Mouse (Mus musculus): ENCODE measurements at regions not wholly inside any gene's neighbourhood (a gene's known extent, or its start where the extent isn't known, plus 50 kb on each side); places are given as distances from the start of the nearest gene placed in this dataset.

DNA sequence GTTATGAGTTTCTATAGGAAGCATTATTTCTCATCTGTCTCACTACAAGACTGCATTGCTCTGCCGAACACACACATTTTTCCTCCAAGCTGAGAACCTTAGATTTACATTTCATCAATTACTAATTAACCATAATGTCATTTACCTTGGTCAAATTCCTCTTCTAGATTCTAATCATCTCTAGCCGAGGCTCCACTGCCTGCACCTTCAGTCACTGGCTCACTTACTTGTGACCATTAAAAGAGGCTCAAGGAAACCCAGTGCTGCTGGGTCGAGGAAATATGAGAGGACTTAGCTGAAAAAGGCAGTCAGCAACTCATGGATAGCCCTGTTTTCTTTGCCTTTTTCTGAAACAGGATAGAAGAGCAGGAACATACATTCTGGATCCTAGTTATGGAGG, 103.4 kb upstream of the Cited2 start:
- no peak overlapping the region for H3K27ac ChIP-seq (replicated peaks)
- no peaks in the 10 kb centered on the region for H3K4me1 ChIP-seq
- ATAC-seq (ENCODE audit: extremely low read depth, insufficient number of reproducible peaks, low FRiP score, low TSS enrichment): no peak
- 64% methylated on average over 3 of the region's 3 CpGs for WGBS
- H3K9me3 ChIP-seq: no peaks in the 10 kb centered on the region
- H3K4me3 ChIP-seq: no peak overlapping the region
- no peaks in the 10 kb centered on the region for H3K36me3 ChIP-seq
- no peaks in the 10 kb centered on the region for H3K27me3 ChIP-seq (replicated peaks)
- H3K4me2 ChIP-seq: no peak overlapping the region
- H3K9ac ChIP-seq: no peak overlapping the region

DNA sequence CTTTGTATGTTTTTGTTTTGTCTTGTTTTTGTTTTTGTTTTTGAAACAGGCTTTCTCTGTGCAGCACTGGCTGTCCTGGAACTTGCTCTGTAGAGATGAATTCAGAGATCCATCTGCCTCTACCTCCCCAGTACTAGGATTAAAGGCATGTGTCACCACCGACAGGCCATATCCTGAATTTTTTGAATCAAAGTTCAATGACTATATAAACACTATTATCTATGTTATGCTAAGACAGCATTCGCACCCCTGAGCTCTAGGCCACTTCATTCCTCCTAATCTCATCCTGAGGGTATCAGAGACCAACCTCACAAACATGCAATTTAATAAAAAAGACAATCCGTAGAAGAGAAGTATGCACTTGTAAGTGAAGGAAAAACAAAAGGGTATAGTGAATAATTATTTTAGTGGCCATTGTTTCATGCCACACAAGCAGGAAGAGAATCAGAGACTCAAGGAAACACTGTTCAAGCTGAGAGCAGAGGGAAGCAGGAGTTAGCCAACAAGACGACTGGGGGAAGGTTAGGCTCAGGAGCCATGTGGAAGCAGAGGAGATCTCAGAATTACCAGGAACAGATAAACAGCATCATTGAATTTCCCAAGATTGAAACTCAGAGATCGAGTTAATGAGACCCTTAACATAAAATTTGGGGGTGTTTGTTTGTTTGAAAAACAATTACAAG, 101.2 kb upstream of the Cited2 start:
- Histone ChIP-seq H3K4me3 (no peak overlapping the region), H3K27me3 (replicated peaks) (no peaks in the 10 kb centered on the region), H3K9ac (no peak overlapping the region), H3K27ac (replicated peaks) (no peak overlapping the region), H3K4me1 (no peaks in the 10 kb centered on the region), H3K4me2 (no peak overlapping the region), H3K9me3 (no peaks in the 10 kb centered on the region), H3K36me3 (no peaks in the 10 kb centered on the region)
- 47% methylated on average over 5 of the region's 5 CpGs for WGBS
- no peak for ATAC-seq (ENCODE audit: extremely low read depth, insufficient number of reproducible peaks, low FRiP score, low TSS enrichment)

DNA sequence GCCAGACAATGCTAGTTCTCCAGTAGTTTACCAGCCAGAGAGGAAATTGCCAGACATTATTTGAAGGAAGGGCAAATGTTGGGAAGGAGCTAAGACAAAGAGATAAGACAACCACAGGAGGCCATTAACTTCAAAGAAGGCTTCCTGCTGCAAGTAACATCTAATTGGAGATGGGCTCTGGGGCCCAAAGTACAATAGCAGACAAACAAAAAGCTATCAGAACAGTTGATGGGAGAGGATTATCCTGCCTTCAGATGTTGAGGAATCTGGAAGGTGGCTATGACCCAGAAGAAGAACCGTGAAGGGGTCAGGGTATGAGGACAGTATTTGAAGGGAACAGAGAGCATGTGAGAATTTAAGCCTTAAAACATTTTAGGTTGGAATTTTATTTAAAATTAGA, 100.2 kb upstream of the Cited2 start:
- Histone ChIP-seq H3K27me3 (replicated peaks) (no peaks in the 10 kb centered on the region), H3K27ac (replicated peaks) (no peak overlapping the region), H3K4me3 (no peak overlapping the region), H3K9me3 (no peaks in the 10 kb centered on the region), H3K4me1 (no peaks in the 10 kb centered on the region), H3K4me2 (no peak overlapping the region), H3K9ac (no peak overlapping the region), H3K36me3 (no peaks in the 10 kb centered on the region)
- ATAC-seq (ENCODE audit: extremely low read depth, insufficient number of reproducible peaks, low FRiP score, low TSS enrichment): no peak
- WGBS: 48% methylated on average over 1 of the region's 1 CpGs

DNA sequence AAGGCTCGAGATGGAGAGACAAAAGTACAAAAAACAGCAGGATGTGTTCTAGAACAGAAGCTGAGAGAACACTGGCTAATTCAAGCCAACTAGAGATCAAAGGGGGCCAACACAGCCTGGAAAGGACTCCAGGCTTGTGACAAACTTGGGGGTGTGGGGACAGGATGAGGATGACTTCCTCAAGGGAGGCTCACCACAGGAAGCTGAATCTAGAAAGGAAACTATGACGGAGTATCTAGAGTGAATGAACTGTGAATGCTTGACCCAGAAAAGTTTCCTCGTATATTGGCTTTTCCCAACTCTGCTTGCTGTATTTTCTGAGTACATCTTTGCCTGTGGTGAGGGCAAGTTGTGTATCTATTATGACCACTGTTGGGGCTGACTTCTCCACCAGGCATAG, 93.3 kb upstream of the Cited2 start:
- Histone ChIP-seq H3K9me3 (no peaks in the 10 kb centered on the region), H3K4me1 (peaks cover 6% of the 10 kb centered on the region; the same call in 1 of the 2 replicates), H3K27me3 (replicated peaks) (no peaks in the 10 kb centered on the region), H3K4me2 (no peak overlapping the region), H3K36me3 (no peaks in the 10 kb centered on the region), H3K9ac (no peak overlapping the region), H3K27ac (replicated peaks) (no peak overlapping the region), H3K4me3 (no peak overlapping the region)
- ATAC-seq (ENCODE audit: extremely low read depth, insufficient number of reproducible peaks, low FRiP score, low TSS enrichment): no peak
- WGBS: 71% methylated on average over 3 of the region's 3 CpGs

DNA sequence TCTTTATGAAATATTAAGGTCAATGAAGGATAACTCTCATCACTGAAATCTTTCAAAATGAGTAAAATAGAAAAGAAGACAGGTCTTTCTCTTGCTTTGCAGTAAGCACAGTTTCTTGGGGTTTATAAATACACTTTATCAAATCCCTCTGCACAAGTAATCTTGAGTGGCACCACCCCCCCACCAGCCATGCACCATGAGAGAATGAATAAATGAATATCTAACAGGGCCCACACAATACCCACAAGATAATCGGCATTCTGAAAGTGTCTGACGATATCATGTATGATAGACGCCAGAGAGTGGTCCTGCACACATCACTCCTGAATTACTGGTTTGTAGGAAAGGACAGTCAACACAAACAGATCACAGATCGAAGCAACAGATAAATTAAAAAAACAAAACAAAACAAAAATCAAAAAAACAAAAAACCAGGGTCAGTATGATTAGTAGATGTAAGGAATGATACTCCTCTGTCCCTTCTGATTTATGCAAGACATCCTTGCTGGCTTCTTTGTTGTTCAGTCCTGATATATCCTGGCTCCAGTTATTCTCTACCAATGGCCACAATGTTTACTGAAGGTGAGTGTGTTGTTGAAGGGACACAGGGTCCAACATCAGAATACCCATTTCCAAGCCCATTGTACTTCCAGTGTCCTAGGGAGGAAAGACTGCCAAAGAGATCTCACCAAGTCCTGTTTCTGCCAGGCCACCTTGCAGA, 92.0 kb upstream of the Cited2 start:
- no peak overlapping the region for H3K27ac ChIP-seq (replicated peaks)
- H3K27me3 ChIP-seq (replicated peaks): no peaks in the 10 kb centered on the region
- no peaks in the 10 kb centered on the region for H3K36me3 ChIP-seq
- no peak overlapping the region for H3K4me3 ChIP-seq
- peaks cover 6% of the 10 kb centered on the region; the same call in 1 of the 2 replicates for H3K4me1 ChIP-seq
- no peak overlapping the region for H3K9ac ChIP-seq
- no peak for ATAC-seq (ENCODE audit: extremely low read depth, insufficient number of reproducible peaks, low FRiP score, low TSS enrichment)
- WGBS: 80% methylated on average over 4 of the region's 4 CpGs
- H3K4me2 ChIP-seq: no peak overlapping the region
- H3K9me3 ChIP-seq: no peaks in the 10 kb centered on the region

DNA sequence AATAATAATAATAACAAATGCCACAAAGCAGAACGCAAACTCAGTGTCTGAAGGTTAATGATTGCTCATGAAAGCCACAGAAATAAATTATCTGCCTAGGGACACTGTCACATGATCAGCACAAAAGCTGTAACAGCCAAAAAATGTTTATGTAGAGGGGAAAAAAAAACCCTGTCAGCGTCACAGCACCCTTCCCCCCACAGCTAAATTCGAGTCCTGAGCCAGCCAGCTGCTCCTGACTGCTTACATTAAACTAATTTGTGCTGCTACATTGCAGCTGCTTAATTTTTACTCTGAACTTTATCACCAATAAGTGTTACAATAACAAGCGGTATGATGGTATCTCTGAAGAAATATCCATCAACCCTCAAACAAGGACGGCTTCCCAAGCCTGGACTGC, 91.2 kb upstream of the Cited2 start:
- Histone ChIP-seq H3K27me3 (replicated peaks) (no peaks in the 10 kb centered on the region), H3K4me3 (no peak overlapping the region), H3K27ac (replicated peaks) (no peak overlapping the region), H3K9ac (no peak overlapping the region), H3K4me2 (peak overlapping the region; percentile 32; the same call in 1 of the 2 replicates), H3K9me3 (no peaks in the 10 kb centered on the region), H3K36me3 (no peaks in the 10 kb centered on the region), H3K4me1 (peaks cover 6% of the 10 kb centered on the region; the same call in 1 of the 2 replicates)
- no peak for ATAC-seq (ENCODE audit: extremely low read depth, insufficient number of reproducible peaks, low FRiP score, low TSS enrichment)
- 40% methylated on average over 5 of the region's 5 CpGs for WGBS

DNA sequence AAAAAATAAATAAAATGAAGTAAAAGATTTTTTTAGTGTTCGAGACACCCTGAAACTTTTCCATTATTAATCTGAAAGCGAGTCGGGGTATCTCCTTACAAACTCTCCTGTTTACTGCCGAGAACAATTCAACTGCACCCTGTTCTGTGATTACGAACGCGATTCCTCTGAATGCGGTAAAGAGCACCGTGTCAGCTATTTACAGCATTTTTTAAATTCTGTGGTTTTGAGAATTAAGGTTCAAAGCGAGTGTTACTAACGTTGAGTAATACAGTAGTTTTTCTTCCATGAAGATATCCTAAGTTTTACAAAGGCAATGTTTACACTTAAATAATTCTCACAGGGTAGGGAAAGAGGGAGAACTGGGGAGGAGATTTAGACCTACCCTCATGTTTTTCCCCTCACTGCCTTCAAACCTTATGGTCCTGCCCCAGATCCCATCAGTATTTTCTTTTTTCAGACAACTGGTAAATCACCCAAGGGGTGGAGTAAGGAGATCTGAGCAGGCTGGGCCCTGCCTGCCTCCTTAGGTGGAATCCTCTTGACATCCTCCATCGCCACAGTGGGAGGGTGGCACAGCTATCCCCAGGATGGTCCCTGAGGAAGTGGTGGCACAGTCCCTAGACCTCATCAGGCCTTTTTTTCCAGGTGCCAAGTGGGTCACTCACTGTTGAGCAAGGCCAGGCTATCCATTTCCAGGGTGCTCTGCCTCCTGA, 89.9 kb upstream of the Cited2 start:
- Histone ChIP-seq H3K27ac (replicated peaks) (no peak overlapping the region), H3K27me3 (replicated peaks) (no peaks in the 10 kb centered on the region), H3K9ac (no peak overlapping the region), H3K4me1 (peaks cover 6% of the 10 kb centered on the region; the same call in 1 of the 2 replicates), H3K4me2 (no peak overlapping the region), H3K36me3 (no peaks in the 10 kb centered on the region), H3K9me3 (no peaks in the 10 kb centered on the region), H3K4me3 (no peak overlapping the region)
- WGBS: 77% methylated on average over 12 of the region's 12 CpGs
- no peak for ATAC-seq (ENCODE audit: extremely low read depth, insufficient number of reproducible peaks, low FRiP score, low TSS enrichment)

DNA sequence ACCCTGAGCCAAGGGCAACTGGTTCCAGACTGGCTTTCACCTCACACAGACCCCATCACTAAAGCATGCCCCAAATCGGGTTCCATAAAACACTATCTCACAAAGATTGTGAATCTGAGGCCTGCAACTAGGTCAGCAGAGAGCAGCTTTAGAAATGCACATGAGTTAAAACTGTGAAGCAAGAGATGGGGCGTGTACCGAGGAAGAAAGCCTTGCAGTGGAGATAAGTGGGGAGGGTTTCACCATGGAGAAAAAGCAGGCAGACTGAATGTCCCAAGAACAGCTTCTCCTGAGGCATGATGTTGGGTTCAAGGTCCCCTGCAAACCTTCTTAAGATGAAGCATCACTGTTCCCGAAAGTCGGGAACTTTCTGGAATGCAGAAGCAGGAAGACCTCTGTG, 77.7 kb upstream of the Cited2 start:
- Histone ChIP-seq H3K4me1 (peaks cover 3% of the 10 kb centered on the region; the same call in 1 of the 2 replicates), H3K27me3 (replicated peaks) (no peaks in the 10 kb centered on the region), H3K4me2 (no peak overlapping the region), H3K27ac (replicated peaks) (no peak overlapping the region), H3K9me3 (no peaks in the 10 kb centered on the region), H3K9ac (no peak overlapping the region), H3K36me3 (no peaks in the 10 kb centered on the region), H3K4me3 (no peak overlapping the region)
- 66% methylated on average over 5 of the region's 5 CpGs for WGBS
- no peak for ATAC-seq (ENCODE audit: extremely low read depth, insufficient number of reproducible peaks, low FRiP score, low TSS enrichment)

DNA sequence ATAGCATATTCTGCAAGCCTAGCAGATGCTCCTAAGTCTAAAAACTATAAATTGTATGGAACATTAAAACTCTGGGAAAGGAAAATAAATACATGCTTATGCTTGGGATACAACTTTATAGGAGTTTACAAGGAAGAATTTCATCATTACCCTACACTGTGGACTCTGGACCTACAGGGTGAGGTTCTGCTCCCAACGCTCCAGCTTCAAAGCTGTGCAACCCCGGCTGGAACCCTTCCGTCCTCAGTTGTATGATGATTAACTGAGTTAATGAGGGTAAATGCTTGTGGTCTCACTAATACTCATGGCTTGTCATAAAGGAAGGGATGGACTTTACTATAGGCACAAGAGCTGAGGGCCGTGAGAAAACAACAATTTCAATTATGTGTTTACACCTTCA, 76.6 kb upstream of the Cited2 start:
- H3K9me3 ChIP-seq: no peaks in the 10 kb centered on the region
- no peak overlapping the region for H3K27ac ChIP-seq (replicated peaks)
- H3K27me3 ChIP-seq (replicated peaks): no peaks in the 10 kb centered on the region
- H3K4me2 ChIP-seq: no peak overlapping the region
- no peaks in the 10 kb centered on the region for H3K36me3 ChIP-seq
- no peak for ATAC-seq (ENCODE audit: extremely low read depth, insufficient number of reproducible peaks, low FRiP score, low TSS enrichment)
- peaks cover 3% of the 10 kb centered on the region; the same call in 1 of the 2 replicates for H3K4me1 ChIP-seq
- no peak overlapping the region for H3K9ac ChIP-seq
- H3K4me3 ChIP-seq: no peak overlapping the region
- 90% methylated on average over 4 of the region's 4 CpGs for WGBS

DNA sequence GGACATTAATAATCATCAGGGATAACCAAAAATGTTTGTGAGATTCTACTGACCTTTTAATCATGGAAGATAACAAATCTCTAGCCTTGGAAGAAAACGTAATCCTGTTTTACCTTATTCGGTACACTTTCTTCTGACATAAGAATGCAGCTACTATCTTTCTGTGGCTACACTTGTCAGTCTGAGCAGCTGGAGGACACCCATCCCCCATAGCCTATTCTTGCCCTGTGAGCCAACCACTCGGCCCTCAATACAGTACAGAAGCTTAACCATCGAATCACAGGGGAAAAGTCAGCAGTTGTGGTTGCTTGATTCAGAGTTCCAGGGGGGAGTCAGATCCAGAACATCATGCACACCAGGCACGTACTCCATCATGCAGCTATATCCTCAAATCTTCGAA, 74.9 kb upstream of the Cited2 start:
- H3K4me3 ChIP-seq: no peak overlapping the region
- H3K9me3 ChIP-seq: no peaks in the 10 kb centered on the region
- H3K36me3 ChIP-seq: no peaks in the 10 kb centered on the region
- no peaks in the 10 kb centered on the region for H3K27me3 ChIP-seq (replicated peaks)
- whole genome bisulfite sequencing: 36% methylated on average over 6 of the region's 6 CpGs
- no peak for ATAC-seq (ENCODE audit: extremely low read depth, insufficient number of reproducible peaks, low FRiP score, low TSS enrichment)
- no peak overlapping the region for H3K27ac ChIP-seq (replicated peaks)
- H3K9ac ChIP-seq: no peak overlapping the region
- no peak overlapping the region for H3K4me2 ChIP-seq
- H3K4me1 ChIP-seq: peaks cover 15% of the 10 kb centered on the region

DNA sequence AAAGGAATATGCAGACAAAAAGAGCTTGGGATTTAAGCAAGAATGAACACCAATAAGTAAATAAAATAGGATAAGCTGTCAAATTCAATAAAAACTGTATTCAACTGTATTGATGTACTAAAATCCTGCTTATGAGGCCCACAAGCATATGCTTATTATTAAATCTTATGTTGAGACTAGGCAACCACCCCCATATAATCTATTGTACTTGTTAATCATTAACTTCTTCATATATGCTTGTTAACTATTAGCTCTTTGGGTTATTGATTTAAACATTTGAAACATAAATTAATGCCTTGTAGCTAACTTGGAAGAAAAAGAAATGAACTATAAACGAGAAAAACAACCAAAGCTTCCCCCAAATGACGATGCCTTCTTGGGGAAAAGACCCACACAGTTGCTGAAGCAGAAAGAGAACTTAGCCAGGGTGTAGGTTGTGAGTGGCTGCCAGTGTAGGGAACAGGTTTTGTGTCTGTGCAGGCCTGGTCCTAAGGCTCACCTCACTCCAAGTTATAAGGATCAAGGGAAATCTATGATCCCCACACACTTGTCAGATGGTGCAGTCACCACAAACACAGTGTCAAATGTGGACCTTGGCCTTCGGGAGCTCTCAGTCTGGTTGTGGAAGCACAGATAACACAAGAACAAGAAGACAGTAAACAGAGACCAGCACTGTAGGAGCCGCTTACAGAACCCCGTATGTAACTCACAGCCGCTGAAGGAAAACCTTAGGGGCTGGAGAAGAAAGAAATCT, 71.8 kb upstream of the Cited2 start:
- 59% methylated on average over 6 of the region's 6 CpGs for WGBS
- ATAC-seq (ENCODE audit: extremely low read depth, insufficient number of reproducible peaks, low FRiP score, low TSS enrichment): no peak
- Histone ChIP-seq H3K27ac (replicated peaks) (no peak overlapping the region), H3K9me3 (no peaks in the 10 kb centered on the region), H3K4me1 (peaks cover 37% of the 10 kb centered on the region), H3K4me3 (no peak overlapping the region), H3K36me3 (no peaks in the 10 kb centered on the region), H3K9ac (no peak overlapping the region), H3K27me3 (replicated peaks) (no peaks in the 10 kb centered on the region), H3K4me2 (no peak overlapping the region)
